Mouse (Mus musculus): Measurements from ENCODE around the gene Alkbh6.

Gene Alkbh6

GRCm38 (mm10) chr7:30308076-30309005 lies at the start of gene Alkbh6:
Gene Alkbh6 (plus strand): TSS chr7:30308717.
- DNase-seq = peak; percentile 98

DNA sequence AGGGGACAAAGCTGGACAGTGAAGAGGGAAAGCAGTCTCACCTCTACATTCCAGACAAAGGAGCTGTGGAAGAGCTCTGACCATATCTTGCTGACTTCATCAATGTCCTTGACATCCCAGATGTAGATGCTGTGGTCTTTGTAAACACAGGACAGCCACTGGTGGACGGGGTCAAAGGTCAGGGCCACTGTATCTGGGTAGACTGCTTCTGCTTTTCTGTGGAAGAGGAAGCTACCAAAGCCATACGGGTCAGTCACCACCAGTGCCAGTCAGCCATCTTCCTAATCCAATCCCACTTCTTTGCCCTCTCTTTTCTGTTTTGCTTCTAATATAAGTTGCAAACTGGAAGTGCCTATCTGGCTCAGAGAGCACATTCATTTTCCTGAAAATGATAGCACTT lies 43.5 kb upstream of the Alkbh6 start:
- peak; percentile 30 for DNase-seq

DNA sequence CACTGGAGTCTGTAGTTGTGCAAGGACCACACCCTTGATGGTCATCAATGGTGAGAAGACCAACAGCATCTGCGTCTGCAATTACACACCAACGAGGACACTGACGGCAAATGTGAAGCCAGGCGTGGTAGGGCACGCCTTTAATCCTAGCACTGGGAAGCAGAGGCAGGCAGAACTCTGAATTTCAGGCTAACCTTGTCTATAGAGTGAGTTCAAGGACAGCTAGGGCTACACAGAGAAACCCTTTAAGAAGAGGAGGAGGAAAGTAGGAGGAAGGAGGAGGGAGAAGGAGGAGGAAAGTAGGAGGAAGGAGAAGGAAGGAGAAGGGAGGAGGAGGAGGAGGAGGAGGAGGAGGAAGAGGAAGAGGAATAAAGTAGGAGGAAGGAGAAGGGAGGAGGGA lies 43.0 kb upstream of the Alkbh6 start:
- DNase-seq = no peak

DNA sequence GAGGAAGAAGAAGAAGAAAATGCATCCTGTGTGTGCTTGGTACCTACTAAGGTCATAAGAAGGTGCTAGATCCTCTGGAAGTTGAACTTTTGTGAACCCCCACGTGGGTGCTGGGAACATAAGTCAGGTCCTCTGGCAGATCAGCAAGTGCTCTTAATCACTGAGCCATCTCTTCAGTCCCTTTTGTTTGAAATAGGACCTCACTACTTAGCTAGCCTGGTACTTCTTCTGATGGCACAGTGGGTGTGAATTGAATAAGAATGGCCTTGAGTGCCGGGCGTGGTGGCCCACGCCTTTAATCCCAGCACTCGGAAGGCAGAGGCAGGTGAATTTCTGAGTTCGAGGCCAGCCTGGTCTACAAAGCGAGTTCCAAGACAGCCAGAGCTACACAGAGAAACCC lies 42.6 kb upstream of the Alkbh6 start:
- no peak for DNase-seq

GRCm38 (mm10) chr7:30266780-30267179 lies 41.7 kb upstream of the Alkbh6 start:
- DNase-seq = no peak

GRCm38 (mm10) chr7:30269641-30270040 lies 38.9 kb upstream of the Alkbh6 start:
- DNase-seq = no peak

DNA sequence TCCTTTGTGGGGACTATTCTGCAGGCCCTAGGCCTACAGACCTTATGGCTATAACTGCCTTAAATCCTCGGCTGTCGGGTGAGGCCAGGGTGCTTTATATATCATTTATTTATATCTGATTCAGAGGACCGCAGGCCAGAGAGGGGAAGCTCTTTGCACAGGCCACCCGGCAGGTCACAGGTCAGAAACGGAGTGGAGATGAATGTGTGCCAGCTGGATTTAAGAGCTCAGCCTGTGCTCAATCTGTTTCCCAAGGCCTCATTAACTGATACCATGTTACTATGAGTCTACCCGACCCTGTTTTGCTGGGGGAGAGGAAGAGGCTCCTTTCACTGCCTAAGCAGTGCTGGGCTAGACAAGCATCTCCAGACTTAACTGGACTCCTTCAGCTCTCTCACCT lies 34.1 kb upstream of the Alkbh6 start:
- DNase-seq = peak; percentile 40

DNA sequence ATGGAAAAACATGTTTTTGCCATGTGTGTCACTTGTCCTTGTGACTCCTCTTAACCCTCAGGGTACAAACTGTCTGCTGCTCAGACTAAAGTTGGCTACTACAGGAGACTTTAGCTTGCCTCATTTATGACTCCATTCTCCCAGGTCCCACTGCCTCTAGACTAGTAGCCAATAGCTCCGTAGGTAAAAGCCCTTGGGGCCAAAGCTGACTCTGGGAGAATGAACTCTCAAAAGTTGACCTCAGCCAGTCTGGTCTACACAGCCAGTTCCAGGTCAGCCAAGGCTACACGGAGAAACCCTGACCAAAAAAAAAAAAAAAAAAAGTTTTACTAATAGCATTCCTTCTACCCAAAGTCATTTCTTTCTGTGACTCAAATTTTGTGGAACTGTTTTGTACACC lies 29.6 kb upstream of the Alkbh6 start:
- no peak for DNase-seq

DNA sequence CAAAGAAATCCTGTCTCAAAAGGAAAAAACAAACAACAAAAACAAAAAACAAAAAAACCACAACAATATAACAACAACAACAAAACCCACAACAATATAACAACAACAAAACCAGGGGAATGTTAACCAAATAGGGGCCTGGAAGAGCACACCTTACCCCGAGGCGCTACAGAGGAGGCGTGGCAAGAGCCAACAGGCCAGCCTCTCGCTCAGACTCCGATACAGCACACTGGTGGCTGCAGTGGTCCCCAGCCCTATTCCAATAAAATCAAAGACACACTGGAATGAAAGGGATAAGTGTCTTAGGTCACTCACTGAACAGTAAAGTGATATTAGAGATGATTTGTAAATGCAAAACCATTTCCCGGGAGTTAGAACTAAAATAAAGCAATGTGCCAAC lies 29.0 kb upstream of the Alkbh6 start:
- DNase-seq = no peak

DNA sequence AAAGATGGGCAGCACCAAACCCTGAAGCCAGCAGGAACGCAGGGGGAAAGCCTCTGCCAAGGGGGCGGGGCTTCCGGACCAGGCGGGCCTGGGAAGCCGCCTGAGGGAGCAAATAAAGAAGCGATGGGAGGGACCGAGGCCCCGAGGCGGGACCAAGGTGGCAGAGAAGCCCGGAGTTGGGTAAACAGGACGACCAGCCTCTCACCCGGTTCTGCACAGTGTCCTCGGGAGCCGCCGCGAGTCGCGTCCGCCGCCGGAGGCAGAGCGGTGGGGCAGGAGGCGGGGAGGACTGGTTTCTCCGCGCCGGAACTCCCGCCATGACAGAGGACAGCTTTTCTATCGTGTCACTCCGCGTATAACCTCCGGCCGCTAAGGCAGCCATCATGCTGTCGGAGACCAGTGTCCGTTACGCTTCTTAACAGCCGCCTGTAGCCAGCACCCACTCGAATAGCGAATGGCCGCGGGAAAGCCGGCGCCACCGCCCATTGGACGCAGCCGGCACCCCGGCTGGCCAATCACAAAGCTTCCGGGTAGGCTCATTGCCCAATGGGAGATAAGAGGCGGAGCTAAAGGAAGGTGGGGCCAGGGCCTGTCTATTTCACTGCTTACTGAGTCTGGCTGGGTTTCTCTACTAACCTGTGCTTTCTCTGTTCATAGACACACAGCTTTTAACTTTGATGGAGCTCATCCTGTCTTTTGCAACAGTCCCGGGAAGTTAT lies 28.4 kb upstream of the Alkbh6 start, which contains the start of the genes Thap8 and Wdr62:
Gene Thap8 (plus strand): TSS at position 144 of the 719 bp plus-strand sequence.
Gene Wdr62 (minus strand): TSS at position 469 of the 719 bp plus-strand sequence.
- peak; percentile 96 for DNase-seq

DNA sequence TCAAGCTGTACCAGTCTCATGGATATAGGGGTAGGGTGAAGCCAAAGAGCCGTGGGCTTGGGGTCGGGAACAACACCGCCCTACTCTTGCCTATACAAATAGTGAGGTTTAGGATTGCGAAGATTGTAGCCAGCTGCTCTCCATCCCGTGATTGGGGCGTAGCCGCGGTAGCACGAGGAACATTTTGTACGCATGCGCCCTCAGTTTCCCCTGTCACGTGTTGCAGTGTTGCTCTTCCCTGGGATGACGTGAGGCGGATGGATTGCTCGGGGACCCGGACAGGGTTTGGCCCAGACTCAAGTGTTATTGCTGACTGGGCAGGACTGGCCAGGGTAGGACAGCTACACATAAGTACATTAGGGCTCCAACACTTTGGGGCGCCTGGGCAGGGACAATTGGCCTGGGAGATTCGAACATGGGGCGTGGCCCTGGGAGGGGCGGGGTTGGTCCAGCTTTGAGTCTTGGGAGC lies 27.8 kb upstream of the Alkbh6 start:
- peak; percentile 94 for DNase-seq

DNA sequence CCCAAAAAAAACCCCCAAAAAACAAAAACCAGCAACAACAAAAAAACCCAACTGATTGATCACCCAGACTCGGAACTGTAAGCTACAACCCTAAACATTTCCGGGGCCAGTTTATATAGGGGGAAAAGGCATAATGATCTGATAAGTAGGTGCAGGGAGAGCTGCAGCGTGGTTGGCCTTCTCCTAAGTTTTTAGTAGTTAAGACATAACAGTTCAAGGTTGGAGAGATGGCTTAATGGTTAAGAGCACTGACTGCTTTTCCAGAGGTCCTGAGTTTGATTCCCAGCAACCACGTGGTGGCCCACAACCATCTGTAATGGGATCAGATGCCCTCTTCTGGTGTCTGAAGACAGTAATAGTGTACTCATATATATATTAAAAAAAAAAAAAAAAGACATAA lies 27.0 kb upstream of the Alkbh6 start:
- no peak for DNase-seq

- DNase-seq = no peak
These were observed 25.8 kb upstream of the Alkbh6 start for GRCm38 (mm10) chr7:30282740-30283139.

- no peak for DNase-seq
These were observed 21.7 kb upstream of the Alkbh6 start for GRCm38 (mm10) chr7:30286701-30287410.

- no peak for DNase-seq
These were observed 20.5 kb upstream of the Alkbh6 start for GRCm38 (mm10) chr7:30288046-30288445.

DNA sequence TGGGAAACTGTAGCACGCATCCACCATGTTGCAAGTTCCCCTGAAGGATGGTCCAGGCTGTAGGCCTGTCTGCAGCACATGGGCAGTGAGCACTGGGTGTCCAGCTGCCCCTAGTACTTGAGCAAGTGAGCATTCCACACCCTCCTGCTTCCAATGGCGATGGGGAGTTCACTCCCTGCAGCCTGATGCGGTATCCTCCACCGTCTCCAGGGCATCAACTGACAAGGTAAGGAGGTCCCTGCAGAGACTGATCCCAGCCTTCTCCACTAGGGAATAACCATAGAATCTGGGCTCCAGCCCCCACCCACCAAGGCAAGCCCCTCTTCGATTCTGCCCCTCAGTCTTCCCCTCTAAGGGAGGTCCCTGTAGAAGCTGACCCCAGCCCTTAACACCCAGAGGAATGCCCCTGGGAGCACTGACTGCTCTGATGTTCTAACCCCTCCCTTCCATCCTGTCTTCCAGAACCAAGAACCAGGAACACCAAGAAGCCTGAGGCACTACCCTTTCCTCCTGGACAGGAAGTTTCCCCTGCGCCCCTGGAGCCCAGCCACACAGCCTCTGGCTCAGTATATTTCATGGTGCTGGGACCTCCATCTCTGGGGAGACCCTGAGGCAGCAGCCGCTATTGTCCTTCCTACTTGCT lies 19.3 kb upstream of the Alkbh6 start:
- DNase-seq = no peak

DNA sequence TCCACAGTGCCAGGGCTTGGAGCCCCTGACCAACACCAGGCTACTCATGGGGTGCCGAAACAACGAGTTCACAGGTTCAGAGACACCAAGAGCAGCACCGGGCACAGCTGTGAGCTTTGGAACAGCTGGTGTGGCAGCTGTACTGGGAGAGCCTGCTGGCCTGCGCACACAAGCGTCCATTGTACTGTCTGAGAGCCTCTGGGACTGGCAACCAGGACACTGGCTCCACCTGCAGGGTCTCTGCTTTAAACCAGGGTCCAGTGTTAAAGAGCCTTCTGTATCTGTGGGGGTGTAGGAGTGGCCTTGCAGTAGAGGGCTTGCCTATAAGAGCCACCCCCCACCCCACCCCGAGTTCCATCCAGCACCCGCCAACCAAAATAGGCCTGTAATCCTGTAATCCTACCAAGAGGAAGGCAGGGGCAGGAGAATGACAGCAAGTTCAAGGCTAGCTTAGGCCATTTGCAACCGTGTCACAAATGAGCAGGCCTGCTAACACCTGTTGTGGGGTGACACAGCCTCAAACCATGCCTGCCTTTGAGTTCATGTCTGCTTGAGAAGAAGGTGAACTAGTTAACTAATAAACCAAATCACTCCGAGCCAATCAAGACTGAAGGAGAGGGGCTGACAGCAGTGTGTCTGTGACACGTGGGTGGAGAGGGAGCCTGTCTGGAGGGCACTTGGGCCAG lies 18.7 kb upstream of the Alkbh6 start:
- DNase-seq = no peak

DNA sequence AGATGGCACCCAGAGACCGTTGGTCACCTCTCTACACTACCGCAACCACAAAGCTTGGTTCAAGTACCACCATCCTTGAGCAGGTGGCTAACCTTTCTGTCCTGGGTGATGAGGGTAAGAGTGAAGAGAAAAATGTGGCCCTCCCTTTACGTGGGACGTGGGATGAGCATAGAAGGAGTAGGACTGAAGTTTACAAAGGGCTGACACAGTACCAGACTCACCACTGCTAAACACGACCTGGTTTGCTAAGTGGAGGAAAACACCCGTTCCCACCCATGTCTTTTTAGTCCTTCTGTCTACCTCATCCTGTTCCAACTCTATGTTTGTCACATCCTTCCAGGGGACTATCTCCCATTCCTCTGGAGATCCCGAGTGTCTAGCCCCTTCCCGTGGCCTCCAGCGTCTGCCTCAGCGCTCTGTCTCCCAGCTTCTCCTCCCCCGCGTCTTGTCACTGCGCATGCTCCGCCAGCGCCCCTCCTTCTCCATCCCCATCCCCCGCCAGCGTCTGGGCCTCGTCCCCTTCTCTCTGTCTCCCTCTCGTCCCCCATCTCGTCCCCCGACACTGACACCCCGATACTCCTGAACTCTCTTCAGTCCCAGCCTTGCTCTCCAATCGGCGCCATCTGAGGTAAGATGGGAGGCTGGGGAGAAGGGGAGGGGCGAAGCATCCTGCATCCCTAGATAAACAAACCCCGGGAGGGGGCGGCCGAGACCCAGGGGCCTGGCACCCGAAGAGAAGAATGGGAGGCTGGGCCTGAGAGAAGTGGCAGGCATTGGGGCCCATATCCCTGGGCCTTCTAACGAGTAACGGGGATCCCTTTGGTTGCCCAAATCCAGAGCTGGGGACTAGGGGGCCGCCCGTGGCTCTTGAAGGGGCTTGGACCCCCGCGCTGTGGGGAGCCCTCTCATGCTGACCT lies 17.0 kb upstream of the Alkbh6 start, which contains the start of gene Clip3:
Gene Clip3 (plus strand): TSS at position 514 of the 917 bp plus-strand sequence.
- DNase-seq = no peak

DNA sequence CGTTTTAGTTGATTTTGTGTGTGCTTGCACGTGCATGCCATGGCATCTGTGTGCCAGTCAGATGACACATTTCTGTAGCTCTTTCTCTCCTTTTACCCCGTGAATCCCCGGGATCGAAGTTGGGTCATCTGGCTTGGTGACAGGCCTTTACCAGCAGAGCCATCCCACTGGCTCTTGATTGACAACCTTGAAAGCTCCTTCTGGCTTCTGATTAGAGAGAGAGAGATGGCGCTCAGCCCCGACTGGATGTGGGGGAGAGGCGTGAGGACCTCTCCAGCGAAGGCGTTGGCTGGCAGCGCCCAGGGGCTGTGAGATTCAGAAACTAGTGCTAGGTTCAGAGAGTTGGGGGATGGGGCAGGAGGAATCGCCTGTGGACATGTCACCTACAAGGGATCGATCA lies 14.7 kb upstream of the Alkbh6 start:
- no peak for DNase-seq

DNA sequence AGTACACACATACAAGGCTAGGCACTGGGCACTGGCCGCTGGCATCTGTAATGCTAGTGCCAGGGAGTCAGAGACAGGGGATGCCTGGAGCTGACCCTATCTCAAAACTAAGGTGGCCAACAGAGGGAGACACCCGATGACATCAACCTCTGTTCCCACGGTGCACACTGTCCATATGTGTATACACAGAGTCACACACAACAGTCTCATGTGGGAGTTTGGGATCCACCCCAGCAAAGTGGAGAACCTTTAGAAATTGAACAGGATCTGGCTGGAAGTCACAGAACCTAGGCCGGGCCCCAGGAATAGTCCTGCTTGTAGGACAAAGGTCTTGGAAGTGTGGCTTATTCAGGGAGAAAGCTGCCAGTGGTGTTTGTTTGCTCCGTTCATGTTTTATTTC lies 14.2 kb upstream of the Alkbh6 start:
- DNase-seq = no peak

- no peak for DNase-seq
These were observed 13.4 kb upstream of the Alkbh6 start for GRCm38 (mm10) chr7:30295103-30295502.

Measured in lung, postnatal 36 days (tissue).